Mouse (Mus musculus) C2C12 (cell line): Measurements from ENCODE around the gene Slc38a9.

Source experiments
- CTCF ChIP-seq: IDR thresholded peaks from one replicate; pipeline ENCODE4 v1.5.1; 2011; ENCODE audit not compliant: control insufficient read depth, insufficient read depth, insufficient read length
- USF1 ChIP-seq: IDR thresholded peaks from one replicate; pipeline ENCODE4 v1.6.1; 2011; ENCODE audit warnings: low read depth, mild to moderate bottlenecking, control low read depth, moderate library complexity

GRCm38 (mm10) chr13:112771447-112772208 lies 111.1 kb downstream of the Slc38a9 start:
- no peak for TF ChIP-seq CTCF
- no peak for TF ChIP-seq USF1
